Mouse (Mus musculus): ENCODE measurements around the gene Parp8. TPM values are rescaled to one million over a fixed set of nuclear protein-coding genes. Genes with fewer than 3 reads are reported as not detected.

Gene Parp8
- polyA plus RNA-seq, 1 experiment from 2014 or later: 9.5 TPM

GRCm38 (mm10) chr13:117008021-117009015, 17.0 kb downstream of the Parp8 start:
- no peak for DNase-seq (ENCODE audit: extremely low spot score, low spot score)
- no peak overlapping the region for H3K4me3 ChIP-seq
- H3K36me3 ChIP-seq (replicated peaks): peaks cover 13% of the 10 kb centered on the region
- H3K27me3 ChIP-seq (ENCODE audit: poor library complexity, severe bottlenecking): no peaks in the 10 kb centered on the region
- H3K9me3 ChIP-seq: peaks cover 4% of the 10 kb centered on the region
- peaks cover 3% of the 10 kb centered on the region; the same call in 1 of the 2 replicates for H3K4me1 ChIP-seq
- H3K27ac ChIP-seq: no peak overlapping the region
- WGBS: 95% methylated on average over 9 of the region's 9 CpGs

GRCm38 (mm10) chr13:117007566-117007965, 17.8 kb downstream of the Parp8 start:
- Histone ChIP-seq H3K36me3 (replicated peaks) (peaks cover 6% of the 10 kb centered on the region), H3K4me3 (no peak overlapping the region), H3K27me3 (ENCODE audit: poor library complexity, severe bottlenecking) (no peaks in the 10 kb centered on the region), H3K9me3 (peaks cover 2% of the 10 kb centered on the region), H3K27ac (no peak overlapping the region), H3K4me1 (peaks cover 7% of the 10 kb centered on the region; the same call in 1 of the 2 replicates)
- no peak for DNase-seq (ENCODE audit: extremely low spot score, low spot score)
- WGBS: 92% methylated on average over 2 of the region's 2 CpGs

GRCm38 (mm10) chr13:117006638-117007037, 18.7 kb downstream of the Parp8 start:
- no peak overlapping the region for H3K27ac ChIP-seq
- H3K27me3 ChIP-seq (ENCODE audit: poor library complexity, severe bottlenecking): no peaks in the 10 kb centered on the region
- peaks cover 7% of the 10 kb centered on the region; the same call in 1 of the 2 replicates for H3K4me1 ChIP-seq
- H3K9me3 ChIP-seq: no peaks in the 10 kb centered on the region
- peaks cover 2% of the 10 kb centered on the region; the same call in 1 of the 2 replicates for H3K36me3 ChIP-seq (replicated peaks)
- no peak for DNase-seq (ENCODE audit: extremely low spot score, low spot score)
- H3K4me3 ChIP-seq: no peak overlapping the region
- WGBS: 78% methylated on average over 4 of the region's 4 CpGs

- no peak for DNase-seq (ENCODE audit: extremely low spot score, low spot score)
- H3K27me3 ChIP-seq (ENCODE audit: poor library complexity, severe bottlenecking): no peaks in the 10 kb centered on the region
- WGBS: 89% methylated on average over 3 of the region's 3 CpGs
- peaks cover 7% of the 10 kb centered on the region; the same call in 1 of the 2 replicates for H3K4me1 ChIP-seq
- no peaks in the 10 kb centered on the region for H3K36me3 ChIP-seq (replicated peaks)
- H3K9me3 ChIP-seq: no peaks in the 10 kb centered on the region
- no peak overlapping the region for H3K4me3 ChIP-seq
- no peak overlapping the region for H3K27ac ChIP-seq
Measured at GRCm38 (mm10) chr13:117000493-117000892, 24.8 kb downstream of the Parp8 start.

- Histone ChIP-seq H3K27me3 (ENCODE audit: poor library complexity, severe bottlenecking) (no peaks in the 10 kb centered on the region), H3K4me1 (peaks cover 27% of the 10 kb centered on the region), H3K27ac (no peak overlapping the region), H3K36me3 (replicated peaks) (no peaks in the 10 kb centered on the region; the same call in 1 of the 2 replicates), H3K9me3 (no peaks in the 10 kb centered on the region), H3K4me3 (no peak overlapping the region)
- no peak for DNase-seq (ENCODE audit: extremely low spot score, low spot score)
- WGBS: 82% methylated on average over 7 of the region's 7 CpGs
Measured at GRCm38 (mm10) chr13:116991560-116991959, 33.8 kb downstream of the Parp8 start.

GRCm38 (mm10) chr13:116990327-116990726, 35.0 kb downstream of the Parp8 start:
- DNase-seq (ENCODE audit: extremely low spot score, low spot score): no peak
- 91% methylated on average over 4 of the region's 4 CpGs for WGBS
- no peaks in the 10 kb centered on the region for H3K9me3 ChIP-seq
- no peaks in the 10 kb centered on the region for H3K27me3 ChIP-seq (ENCODE audit: poor library complexity, severe bottlenecking)
- no peaks in the 10 kb centered on the region; the same call in 1 of the 2 replicates for H3K36me3 ChIP-seq (replicated peaks)
- H3K4me3 ChIP-seq: no peak overlapping the region
- no peak overlapping the region for H3K27ac ChIP-seq
- H3K4me1 ChIP-seq: peaks cover 27% of the 10 kb centered on the region

GRCm38 (mm10) chr13:116988706-116989105, 36.6 kb downstream of the Parp8 start:
- WGBS: 74% methylated on average over 2 of the region's 2 CpGs
- Histone ChIP-seq H3K27ac (no peak overlapping the region), H3K4me1 (peaks cover 20% of the 10 kb centered on the region), H3K36me3 (replicated peaks) (no peaks in the 10 kb centered on the region; the same call in 1 of the 2 replicates), H3K4me3 (no peak overlapping the region), H3K27me3 (ENCODE audit: poor library complexity, severe bottlenecking) (no peaks in the 10 kb centered on the region), H3K9me3 (no peaks in the 10 kb centered on the region)
- no peak for DNase-seq (ENCODE audit: extremely low spot score, low spot score)

- Histone ChIP-seq H3K27me3 (ENCODE audit: poor library complexity, severe bottlenecking) (no peaks in the 10 kb centered on the region), H3K4me1 (peaks cover 16% of the 10 kb centered on the region), H3K27ac (no peak overlapping the region), H3K4me3 (no peak overlapping the region), H3K9me3 (no peaks in the 10 kb centered on the region), H3K36me3 (replicated peaks) (no peaks in the 10 kb centered on the region; the same call in 1 of the 2 replicates)
- no peak for DNase-seq (ENCODE audit: extremely low spot score, low spot score)
- WGBS: 85% methylated on average over 7 of the region's 7 CpGs
Measured at GRCm38 (mm10) chr13:116988208-116988607, 37.1 kb downstream of the Parp8 start.

- Histone ChIP-seq H3K9me3 (no peaks in the 10 kb centered on the region), H3K36me3 (replicated peaks) (no peaks in the 10 kb centered on the region), H3K4me1 (peaks cover 11% of the 10 kb centered on the region), H3K27me3 (ENCODE audit: poor library complexity, severe bottlenecking) (no peaks in the 10 kb centered on the region), H3K27ac (no peak overlapping the region), H3K4me3 (no peak overlapping the region)
- 92% methylated on average over 3 of the region's 3 CpGs for WGBS
- DNase-seq (ENCODE audit: extremely low spot score, low spot score): no peak
Measured at GRCm38 (mm10) chr13:116987284-116987683, 38.1 kb downstream of the Parp8 start.

GRCm38 (mm10) chr13:116986658-116987057, 38.7 kb downstream of the Parp8 start:
- no peak overlapping the region for H3K4me3 ChIP-seq
- H3K4me1 ChIP-seq: peaks cover 10% of the 10 kb centered on the region
- no peaks in the 10 kb centered on the region for H3K9me3 ChIP-seq
- no peaks in the 10 kb centered on the region for H3K27me3 ChIP-seq (ENCODE audit: poor library complexity, severe bottlenecking)
- H3K27ac ChIP-seq: no peak overlapping the region
- DNase-seq (ENCODE audit: extremely low spot score, low spot score): no peak
- H3K36me3 ChIP-seq (replicated peaks): no peaks in the 10 kb centered on the region
- WGBS: 92% methylated on average over 7 of the region's 7 CpGs

- Histone ChIP-seq H3K9me3 (no peaks in the 10 kb centered on the region), H3K4me1 (peaks cover 8% of the 10 kb centered on the region; the same call in 1 of the 2 replicates), H3K27ac (no peak overlapping the region), H3K4me3 (no peak overlapping the region), H3K36me3 (replicated peaks) (no peaks in the 10 kb centered on the region), H3K27me3 (ENCODE audit: poor library complexity, severe bottlenecking) (no peaks in the 10 kb centered on the region)
- DNase-seq (ENCODE audit: extremely low spot score, low spot score): no peak
- WGBS: 69% methylated on average over 7 of the region's 7 CpGs
Measured at GRCm38 (mm10) chr13:116974081-116974860, 51.1 kb downstream of the Parp8 start.

GRCm38 (mm10) chr13:116973491-116973890, 51.8 kb downstream of the Parp8 start:
- 83% methylated on average over 7 of the region's 7 CpGs for WGBS
- no peak for DNase-seq (ENCODE audit: extremely low spot score, low spot score)
- Histone ChIP-seq H3K27me3 (ENCODE audit: poor library complexity, severe bottlenecking) (no peaks in the 10 kb centered on the region), H3K36me3 (replicated peaks) (no peaks in the 10 kb centered on the region), H3K4me1 (peaks cover 8% of the 10 kb centered on the region; the same call in 1 of the 2 replicates), H3K4me3 (no peak overlapping the region), H3K9me3 (no peaks in the 10 kb centered on the region), H3K27ac (no peak overlapping the region)

All from forebrain, embryonic 10.5 days (tissue).